Mouse (Mus musculus) B cell, adult 2 months (primary cell): ENCODE measurements around the gene Igsf3.
A peak's percentile ranks its signal among the peaks of the same experiment; 100 is the strongest.

ENCODE experiments used
- DNase-seq, 2 experiments: peaks; one replicate each; pipeline ENCODE4 v3.0.0; 2022

Igsf3 gene

GRCm38 (mm10) chr3:101461046-101461445 lies 84.2 kb downstream of the Igsf3 start:
- DNase-seq, result no peak

DNA sequence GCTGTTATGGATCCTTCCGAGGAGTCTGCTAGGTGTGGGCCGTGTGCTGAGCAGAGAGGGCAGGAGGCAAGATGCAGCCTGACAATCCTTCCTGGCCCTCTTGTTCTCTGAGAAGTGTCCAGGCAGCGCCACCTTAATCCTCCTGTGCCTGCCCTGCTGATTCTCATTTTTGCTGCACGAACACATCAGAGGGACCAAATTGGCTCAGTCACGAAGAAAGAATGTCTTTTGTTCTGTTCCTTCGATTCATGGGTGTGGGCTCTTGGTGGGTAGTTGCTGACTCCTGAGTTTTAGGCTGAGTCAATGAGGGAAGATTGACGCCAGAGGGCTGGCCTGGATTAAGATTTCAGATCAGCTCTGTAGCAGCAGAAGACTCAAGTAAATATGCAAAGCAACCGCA lies 84.9 kb downstream of the Igsf3 start:
- DNase-seq, result no peak

GRCm38 (mm10) chr3:101462294-101462693 lies 85.4 kb downstream of the Igsf3 start:
- DNase-seq, result peak; percentile 66 to 70

DNA sequence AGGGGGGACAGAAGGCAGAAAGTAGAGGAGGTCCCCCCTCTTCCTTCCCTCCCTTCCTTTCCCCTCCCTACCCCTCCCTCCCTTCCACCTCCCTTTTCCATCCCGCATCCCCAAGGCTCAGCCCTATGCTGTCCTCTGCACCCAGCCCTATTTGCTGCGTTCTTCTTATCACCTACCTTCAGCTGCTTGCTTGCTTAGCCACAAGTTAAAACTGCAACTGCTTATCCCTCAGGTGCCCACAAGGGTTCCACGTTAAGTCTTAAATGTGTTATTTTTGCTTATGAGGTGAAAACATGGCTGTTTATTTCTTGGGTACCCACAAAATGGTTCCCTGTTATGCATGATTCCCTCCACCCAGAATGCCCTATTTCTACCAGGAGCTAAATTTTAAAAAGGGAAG lies 86.6 kb downstream of the Igsf3 start:
- no peak for DNase-seq

DNA sequence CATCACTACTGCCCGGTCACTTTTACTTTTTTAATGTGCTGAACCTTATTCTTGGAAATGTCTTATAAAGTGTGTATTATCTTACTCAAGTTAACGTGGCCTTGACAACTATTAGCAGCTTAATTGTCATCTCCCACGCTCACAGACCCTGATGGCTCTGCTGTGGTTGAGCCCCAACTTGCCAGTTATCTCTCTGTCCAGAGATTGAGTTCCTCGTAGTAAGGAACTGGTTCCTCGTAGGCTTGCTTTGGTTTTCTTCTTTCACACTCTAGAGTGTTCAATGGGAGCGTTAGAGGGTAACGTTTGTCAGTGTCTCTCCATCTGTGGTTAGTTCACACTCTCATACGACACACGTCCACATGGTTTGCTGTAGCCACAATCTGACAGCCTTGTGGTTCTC lies 92.8 kb downstream of the Igsf3 start:
- no peak for DNase-seq

- DNase-seq, result no peak
These were observed 95.0 kb downstream of the Igsf3 start for GRCm38 (mm10) chr3:101471881-101472280.

- DNase-seq, result no peak
These were observed 105.1 kb downstream of the Igsf3 start for GRCm38 (mm10) chr3:101481951-101482350.

GRCm38 (mm10) chr3:101483256-101483983 lies 106.5 kb downstream of the Igsf3 start:
- no peak for DNase-seq

GRCm38 (mm10) chr3:101486054-101486765 lies 109.3 kb downstream of the Igsf3 start:
- DNase-seq, result no peak

GRCm38 (mm10) chr3:101487436-101487835 lies 110.6 kb downstream of the Igsf3 start:
- DNase-seq, result no peak

- DNase-seq, result no peak
These were observed 111.3 kb downstream of the Igsf3 start for GRCm38 (mm10) chr3:101488204-101488603.

GRCm38 (mm10) chr3:101490515-101490914 lies 113.6 kb downstream of the Igsf3 start:
- no peak for DNase-seq

- no peak for DNase-seq
These were observed 116.0 kb downstream of the Igsf3 start for GRCm38 (mm10) chr3:101492908-101493307.

GRCm38 (mm10) chr3:101493937-101494459 lies 117.1 kb downstream of the Igsf3 start:
- peak; percentile 84 to 85 for DNase-seq

- DNase-seq, result no peak
These were observed 120.6 kb downstream of the Igsf3 start for GRCm38 (mm10) chr3:101497432-101498030.

- DNase-seq, result no peak
These were observed 123.0 kb downstream of the Igsf3 start for GRCm38 (mm10) chr3:101499906-101500305.

DNA sequence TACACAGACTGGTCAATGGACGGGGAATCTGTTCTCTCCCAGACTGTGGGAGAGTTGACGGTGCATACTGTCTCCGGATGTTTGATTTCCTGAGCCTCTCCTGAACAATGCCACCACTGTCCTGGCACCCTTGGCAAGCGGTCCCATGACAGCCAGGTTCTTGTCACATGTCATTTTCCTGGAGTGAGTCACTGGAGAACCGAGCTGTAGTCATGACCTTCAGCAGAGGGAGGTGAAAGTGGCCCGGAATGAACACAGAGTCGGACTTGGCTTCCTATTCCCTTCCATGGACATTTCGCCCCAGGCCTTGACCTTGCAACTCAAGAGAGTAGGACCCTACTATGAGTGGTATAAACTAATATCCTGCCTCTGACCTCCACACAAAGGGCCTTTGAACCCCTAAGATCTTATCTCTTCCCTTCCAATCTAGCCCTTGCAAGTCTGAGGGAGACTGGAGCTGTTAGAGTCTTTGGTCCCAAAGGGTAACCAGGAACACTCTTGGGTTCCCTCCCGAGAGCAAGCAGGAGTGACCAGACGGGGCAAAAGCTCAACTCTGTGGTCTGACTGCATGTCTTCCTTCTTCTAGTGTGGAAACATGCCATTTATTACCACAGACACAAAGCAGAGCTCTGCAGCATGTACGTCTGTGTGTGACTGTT lies 123.6 kb downstream of the Igsf3 start:
- no peak for DNase-seq

- no peak for DNase-seq
These were observed 124.7 kb downstream of the Igsf3 start for GRCm38 (mm10) chr3:101501611-101502010.

DNA sequence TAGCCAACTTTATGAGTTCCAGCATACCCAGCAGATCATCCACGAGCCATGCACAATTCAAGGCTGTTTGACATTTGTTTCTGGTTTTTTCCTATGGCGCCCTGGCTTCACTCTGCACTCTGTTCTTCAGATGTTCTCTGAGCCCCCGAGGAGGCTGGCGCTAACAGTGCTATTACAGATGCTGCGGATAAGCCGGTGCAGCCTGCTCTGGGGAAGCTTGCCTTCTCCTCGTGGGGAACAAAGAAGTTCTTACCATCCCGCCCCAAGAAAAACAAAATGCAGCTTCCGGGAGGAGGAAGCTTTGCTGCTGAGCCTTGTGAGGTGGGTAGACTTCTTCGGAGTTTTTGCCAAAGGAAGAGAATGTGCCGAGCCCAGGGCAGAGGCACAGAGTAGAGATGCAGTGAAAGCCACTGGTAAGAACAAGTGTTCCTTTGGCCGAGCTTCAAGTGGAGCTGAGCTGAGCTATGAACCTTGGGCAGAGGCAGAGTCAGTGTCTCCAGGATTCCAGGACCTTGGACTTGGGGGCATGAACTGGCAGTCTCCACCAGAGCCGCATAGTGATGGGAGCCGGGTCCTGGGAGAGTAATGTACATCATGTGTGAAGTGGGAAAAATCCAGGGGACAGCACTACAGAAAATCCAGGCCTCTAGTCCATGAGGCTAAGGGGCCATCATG lies 125.3 kb downstream of the Igsf3 start:
- no peak for DNase-seq

DNA sequence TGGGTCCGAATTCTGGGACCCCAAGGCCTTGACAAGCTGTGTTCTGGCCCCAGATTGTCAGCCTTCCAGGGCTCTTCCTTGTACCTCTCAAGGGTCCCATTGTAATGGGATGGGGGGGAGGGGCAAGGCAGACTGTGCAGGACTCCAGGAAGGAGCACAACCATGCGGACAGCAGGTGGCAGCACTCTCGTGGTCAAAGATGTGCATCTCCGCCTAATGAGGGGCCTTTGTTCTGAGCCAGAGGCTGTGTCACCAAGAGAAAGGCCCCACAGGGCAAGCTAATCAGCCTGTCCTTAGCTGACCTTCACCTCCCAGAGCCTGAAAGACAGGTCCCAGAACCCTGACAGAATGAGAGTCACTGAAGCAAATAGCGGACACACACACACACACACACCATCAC lies 129.3 kb downstream of the Igsf3 start:
- peak in 1 of 2 experiments; percentile 5 for DNase-seq

DNA sequence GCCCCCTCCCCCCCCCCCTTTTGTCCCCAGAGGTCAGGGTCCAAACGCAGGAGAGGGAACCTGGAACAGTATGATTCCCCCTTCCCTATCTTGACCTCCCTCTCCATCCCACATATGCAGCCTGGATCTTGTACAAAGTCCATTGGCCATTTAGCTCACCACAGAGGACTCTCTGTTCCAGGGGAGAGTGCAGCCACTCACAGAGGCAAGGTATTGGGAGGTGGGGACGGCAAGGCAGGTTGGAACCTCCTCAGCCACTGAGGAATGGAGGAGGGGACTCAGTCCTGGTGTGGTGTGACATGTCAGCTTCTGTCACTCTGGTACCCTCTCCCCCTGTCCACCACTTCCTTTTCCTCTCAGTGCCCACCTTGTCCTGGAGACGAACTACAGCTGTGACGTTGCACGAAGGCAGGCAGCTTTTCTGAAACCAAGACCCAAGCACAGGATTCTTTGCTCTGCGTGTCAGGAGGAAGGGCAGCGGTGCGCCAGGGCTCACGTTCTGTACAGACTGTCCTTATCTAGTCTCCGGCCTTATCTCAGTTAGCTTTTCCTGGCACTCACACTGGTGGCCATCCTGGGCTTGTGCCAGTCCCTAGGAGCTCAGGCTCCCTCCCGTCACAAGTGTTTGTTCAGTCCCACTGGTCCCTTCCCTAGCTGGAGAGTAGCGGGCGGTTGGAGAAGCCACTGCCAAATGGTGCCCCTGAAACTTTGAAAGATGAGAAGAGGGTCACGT lies 130.3 kb downstream of the Igsf3 start:
- no peak for DNase-seq

- DNase-seq, result no peak
These were observed 130.9 kb downstream of the Igsf3 start for GRCm38 (mm10) chr3:101507766-101508165.
